Mouse (Mus musculus): ENCODE measurements around the gene Dnm1.

DNA sequence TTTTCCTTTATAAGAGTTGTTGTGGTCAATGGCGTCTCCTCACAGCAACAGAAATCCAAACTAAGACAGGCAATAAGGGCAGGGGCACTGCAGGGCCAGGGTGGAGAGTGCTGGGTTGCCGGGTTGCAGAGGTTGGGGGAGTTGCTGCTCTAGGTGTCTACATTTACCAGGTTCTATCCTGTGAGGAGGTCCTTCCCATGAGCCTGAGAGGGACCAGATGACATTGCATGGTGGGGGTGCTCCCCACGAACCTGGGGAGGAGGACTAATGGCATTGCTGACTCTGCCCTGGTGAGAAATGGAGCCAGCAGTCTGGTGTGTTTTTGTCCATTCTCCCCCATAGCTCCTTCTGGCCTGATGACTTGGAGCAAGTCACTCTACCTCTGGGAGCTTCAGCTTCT lies 4.6 kb upstream of the Dnm1 start:
- no peak for TF ChIP-seq EP300 (IDR thresholded peaks at IDR 0.05; ENCODE audit: insufficient read depth, low read depth, low read length)
- no peak for TF ChIP-seq POLR2A (IDR thresholded peaks at IDR 0.05; ENCODE audit: insufficient read depth, low read depth, low read length)
- TF ChIP-seq CTCF (IDR thresholded peaks at IDR 0.05), result no peak
